Mouse (Mus musculus) kidney, adult 2 months (tissue): ENCODE data around the gene Arhgap28. TPM values are rescaled to one million over a fixed set of nuclear protein-coding genes. Genes with fewer than 3 reads are reported as not detected.
"Not testable (repeated sequence)": the region's sequence is repeated elsewhere in the genome, so short reads cannot be mapped to it uniquely, and the experiment has no call there.

Experiments used
- DNase-seq: peaks from one replicate; pipeline ENCODE4 v3.0.0; 2021
- H3K27ac ChIP-seq: fragments of 200-500 bp; 2 replicates; pipeline ENCODE4 v1.5.1; 2012; ENCODE audit warnings: low read depth, low read length, control low read depth, inconsistent platforms; ENCODE audit not compliant: insufficient read depth
- H3K27me3 ChIP-seq: fragments of 200-500 bp; replicated peaks from 2 replicates; pipeline ENCODE4 v1.6.1; 2012; ENCODE audit warnings: mild to moderate bottlenecking, moderate library complexity, low read length, inconsistent platforms; ENCODE audit not compliant: control insufficient read depth, insufficient read depth
- H3K36me3 ChIP-seq: fragments of 200-500 bp; 2 replicates; pipeline ENCODE4 v1.6.1; 2012; ENCODE audit warnings: mild to moderate bottlenecking, moderate library complexity, low read length, inconsistent platforms; ENCODE audit not compliant: control insufficient read depth, insufficient read depth
- H3K4me1 ChIP-seq: fragments of 200-500 bp; 2 replicates; pipeline ENCODE4 v1.6.1; 2011; ENCODE audit warnings: low read length; ENCODE audit not compliant: control insufficient read depth, insufficient read depth
- H3K4me3 ChIP-seq: fragments of 200-500 bp; 2 replicates; pipeline ENCODE4 v1.5.1; 2011; ENCODE audit warnings: mild to moderate bottlenecking, low read depth, low read length, control low read depth; ENCODE audit not compliant: insufficient read depth
- CTCF ChIP-seq: fragments of 200-500 bp; conservative IDR thresholded peaks from 2 replicates; pipeline ENCODE4 v1.5.1; 2011; ENCODE audit warnings: low read depth, mild to moderate bottlenecking, control low read depth, low read length, moderate library complexity, mixed read lengths; ENCODE audit not compliant: insufficient read depth, insufficient read length
- POLR2A ChIP-seq: fragments of 200-500 bp; IDR thresholded peaks from one replicate; pipeline ENCODE4 v1.6.1; 2011; ENCODE audit warnings: low read depth, low read length, control low read depth
- WGBS: fragments of 180-500 bp; shearing (Covaris S2); methylation state at CpG from one replicate; pipeline ENCODE4 v1.1.7; 2018; 5-methylcytosine and 5-hydroxymethylcytosine counted together
- polyA plus RNA-seq: library from polyadenylated mRNA; depleted of rRNA; stranded (reverse); fragments of >200 nt; gene quantifications from 2 replicates; pipeline ENCODE4 v1.2.3, GENCODE M21; 2012

The Arhgap28 gene
- polyA plus RNA-seq, 1 experiment, result 3.7 TPM

DNA sequence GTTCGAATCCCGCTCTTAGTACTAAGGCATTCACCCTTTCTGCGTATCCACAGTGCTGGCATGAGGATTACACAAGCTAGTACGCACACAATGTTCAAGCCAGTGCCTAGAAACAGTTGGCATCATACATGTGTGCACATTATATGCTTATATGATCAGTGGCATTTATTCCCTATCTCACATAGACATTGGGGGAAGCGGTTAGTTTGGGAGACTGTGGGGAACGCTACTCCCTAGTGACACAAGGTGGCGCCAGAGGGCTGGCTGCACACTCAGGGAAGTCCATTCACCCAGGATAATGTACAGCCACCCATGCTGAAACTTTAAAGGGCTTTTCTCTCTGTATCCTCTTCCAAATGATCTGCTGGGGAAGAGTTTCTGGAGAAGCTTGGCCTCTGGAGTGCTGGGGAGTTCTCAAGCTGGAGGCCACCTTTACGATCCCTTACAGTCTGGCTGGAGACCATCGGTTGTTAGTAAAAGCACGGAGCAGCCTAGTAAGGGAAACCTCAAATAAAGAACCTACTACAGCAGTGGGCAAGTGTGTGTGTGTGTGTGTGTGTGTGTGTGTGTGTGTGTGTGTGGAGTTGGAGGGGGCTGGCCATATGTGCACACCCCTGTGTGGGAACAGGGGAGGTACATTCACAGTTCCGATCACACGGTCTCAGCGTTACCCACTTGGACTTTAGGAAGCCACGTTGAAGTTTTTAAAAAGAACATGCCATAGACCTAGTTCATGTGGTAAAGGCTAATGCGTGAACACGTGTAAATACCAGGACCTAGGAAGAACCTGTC is 142.0 kb downstream of the Arhgap28 start:
- no peaks in the 10 kb centered on the region; the same call in 1 of the 2 replicates for H3K4me1 ChIP-seq
- 78% methylated on average over 16 of the region's 16 CpGs for WGBS

DNA sequence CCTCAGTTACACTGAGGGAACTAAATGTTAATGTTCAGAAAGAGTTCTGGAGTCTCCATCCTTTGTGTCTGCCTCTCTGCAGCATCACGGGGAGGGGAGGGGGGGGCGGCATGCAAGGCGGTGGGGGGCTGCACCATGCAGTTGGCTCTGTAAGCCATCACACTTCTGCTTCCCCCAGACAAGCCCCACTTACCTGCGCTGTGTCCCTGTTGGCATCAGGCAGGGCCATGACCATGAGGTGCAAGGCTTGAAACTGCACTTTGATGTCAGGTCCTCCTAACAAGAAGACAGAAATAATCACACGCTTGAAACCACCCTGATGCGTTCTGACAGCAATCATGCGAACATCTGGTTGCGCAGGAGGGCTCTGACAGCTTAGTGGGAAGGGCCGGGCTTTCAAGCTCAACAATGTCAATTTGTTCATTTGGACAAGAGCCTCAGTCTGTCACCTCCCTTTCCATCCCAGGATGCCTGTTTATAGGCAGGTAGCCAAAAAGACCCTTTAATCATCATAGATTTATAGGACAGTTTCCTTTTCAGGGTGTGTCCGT is 142.8 kb downstream of the Arhgap28 start:
- 93% methylated on average over 10 of the region's 10 CpGs for WGBS
- no peaks in the 10 kb centered on the region for H3K27me3 ChIP-seq

More for the DNA sequence above, 142.0 kb downstream of the Arhgap28 start:
- no peak overlapping the region for H3K27ac ChIP-seq
- peak; percentile 89 for TF ChIP-seq CTCF
- no peak for TF ChIP-seq POLR2A
- H3K4me3 ChIP-seq, result no peak overlapping the region
- DNase-seq, result peak; percentile 48
- no peaks in the 10 kb centered on the region for H3K27me3 ChIP-seq
- H3K36me3 ChIP-seq, result no peaks in the 10 kb centered on the region

DNA sequence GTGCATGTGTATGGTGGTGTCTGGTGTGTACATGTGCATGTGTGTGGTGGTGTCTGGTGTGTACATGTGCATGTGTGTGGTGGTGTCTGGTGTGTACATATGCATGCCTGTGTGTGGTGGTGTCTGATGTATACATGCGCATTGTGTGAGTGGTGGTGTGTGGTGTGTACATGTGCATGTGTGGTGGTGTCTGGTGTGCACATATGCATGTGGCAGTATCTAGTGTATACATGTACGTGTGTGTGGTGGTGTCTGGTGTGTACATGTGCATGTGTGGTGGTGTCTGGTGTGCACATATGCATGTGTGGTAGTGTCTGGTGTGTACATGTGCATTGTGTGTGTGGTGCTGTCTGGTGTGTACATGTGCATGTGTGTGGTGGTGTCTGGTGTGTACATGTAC is 162.4 kb downstream of the Arhgap28 start:
- 99% methylated on average over 2 of the region's 2 CpGs for whole genome bisulfite sequencing
- not testable (repeated sequence) for H3K27me3 ChIP-seq, H3K4me3 ChIP-seq, H3K27ac ChIP-seq, H3K36me3 ChIP-seq, H3K4me1 ChIP-seq, DNase-seq

More for the DNA sequence above, 142.8 kb downstream of the Arhgap28 start:
- Histone ChIP-seq H3K4me1 (no peaks in the 10 kb centered on the region), H3K4me3 (no peak overlapping the region), H3K36me3 (no peaks in the 10 kb centered on the region), H3K27ac (no peak overlapping the region)
- no peak for TF ChIP-seq POLR2A
- no peak for TF ChIP-seq CTCF
- no peak for DNase-seq

DNA sequence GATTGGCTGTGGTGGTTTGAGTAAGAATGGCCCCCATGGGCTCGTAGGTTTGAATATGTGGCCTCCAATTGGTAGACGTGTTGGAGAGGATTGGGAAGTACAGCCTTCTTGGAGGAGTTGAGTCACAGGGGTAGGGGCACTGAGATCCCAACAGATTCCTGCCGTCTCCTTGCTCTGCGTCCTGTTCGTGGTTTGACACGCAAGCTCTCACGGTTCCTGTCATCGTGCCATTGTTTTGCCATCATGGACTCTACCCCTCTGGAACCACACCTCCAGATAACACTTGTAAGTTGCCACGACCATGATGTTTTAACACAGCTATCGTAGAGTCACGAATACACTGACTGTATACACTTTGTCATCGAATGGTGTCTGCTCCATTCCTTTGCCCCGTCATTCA is 165.0 kb downstream of the Arhgap28 start:
- TF ChIP-seq CTCF, result no peak
- TF ChIP-seq POLR2A, result no peak
- no peak for DNase-seq
- no peaks in the 10 kb centered on the region for H3K4me1 ChIP-seq
- H3K36me3 ChIP-seq, result no peaks in the 10 kb centered on the region
- 88% methylated on average over 13 of the region's 13 CpGs for WGBS
- H3K27me3 ChIP-seq, result no peaks in the 10 kb centered on the region
- H3K4me3 ChIP-seq, result no peak overlapping the region
- no peak overlapping the region for H3K27ac ChIP-seq

DNA sequence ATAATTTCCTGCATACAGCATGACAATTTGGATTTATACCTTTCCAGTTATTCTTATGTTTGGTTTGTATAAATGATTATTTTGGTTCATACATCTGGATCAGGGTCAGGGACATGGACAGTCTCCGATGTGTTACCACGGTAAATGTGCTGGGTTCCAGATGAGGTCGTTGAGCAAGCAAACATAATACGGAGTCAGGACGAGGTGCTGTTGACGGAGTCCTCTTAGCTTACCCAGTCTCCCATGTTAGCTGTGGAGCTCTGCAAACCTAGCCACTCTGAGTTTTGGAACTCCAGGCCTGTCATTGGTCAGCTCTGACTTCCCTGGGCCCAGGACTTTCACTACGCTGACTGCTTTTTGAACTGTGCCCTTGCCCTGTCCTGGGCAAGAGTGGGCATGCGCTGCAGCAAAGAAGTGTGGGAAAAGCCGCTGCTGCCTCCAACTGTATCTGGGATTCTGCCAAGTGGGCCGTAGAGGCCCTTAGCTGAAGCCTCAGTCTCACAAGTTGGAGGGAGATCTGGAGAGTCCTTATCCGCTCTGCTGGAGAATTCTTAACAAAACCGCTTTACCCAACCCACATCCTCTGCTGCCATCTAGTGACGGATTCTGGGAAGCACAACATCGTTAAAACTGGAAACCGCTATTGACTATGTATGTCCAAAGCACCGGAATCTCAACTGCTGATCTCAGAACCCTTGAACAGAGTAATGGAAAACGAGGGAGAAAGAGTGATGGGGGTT is 166.4 kb downstream of the Arhgap28 start:
- Histone ChIP-seq H3K4me1 (no peaks in the 10 kb centered on the region), H3K27ac (no peak overlapping the region), H3K27me3 (no peaks in the 10 kb centered on the region), H3K4me3 (no peak overlapping the region), H3K36me3 (no peaks in the 10 kb centered on the region)
- no peak for TF ChIP-seq POLR2A
- TF ChIP-seq CTCF, result peak; percentile 75
- 47% methylated on average over 17 of the region's 17 CpGs for WGBS
- DNase-seq, result peak; percentile 79

DNA sequence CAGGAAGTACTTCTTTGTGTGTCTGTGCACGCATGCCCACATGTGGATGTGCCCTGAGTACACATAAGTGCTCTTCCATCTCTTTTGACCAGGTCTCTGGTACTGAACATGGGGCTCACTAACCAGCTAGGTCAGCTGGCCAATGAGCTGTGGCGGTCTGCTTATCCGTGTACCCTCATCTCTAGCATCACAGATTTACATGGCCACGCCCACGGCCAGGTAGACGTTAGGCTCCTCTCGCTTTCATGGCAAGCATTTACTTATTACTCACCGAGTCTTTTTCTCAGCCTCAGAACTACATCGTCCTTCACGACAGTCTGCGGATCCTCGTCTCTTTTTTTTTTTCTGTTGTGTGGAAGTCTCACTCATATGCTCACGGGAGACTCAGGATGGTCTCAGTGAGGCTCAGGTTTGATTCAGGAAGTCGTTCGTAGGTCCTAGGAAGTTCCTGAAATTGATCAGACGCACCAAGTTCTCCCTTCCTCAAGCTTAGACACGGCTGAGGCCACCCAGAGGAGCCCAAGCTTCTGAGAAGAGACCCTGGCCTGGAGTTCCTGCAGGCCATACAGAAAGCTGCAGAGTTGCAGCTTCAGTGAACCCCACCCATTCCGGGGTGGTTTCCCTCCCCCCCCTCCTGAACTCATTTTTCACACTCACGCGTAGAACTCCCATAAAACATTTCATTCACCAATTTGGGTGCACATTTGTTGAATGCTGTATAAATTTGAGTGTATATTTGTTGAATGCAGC is 167.6 kb downstream of the Arhgap28 start:
- Histone ChIP-seq H3K4me1 (no peaks in the 10 kb centered on the region), H3K36me3 (no peaks in the 10 kb centered on the region), H3K27ac (no peak overlapping the region), H3K4me3 (no peak overlapping the region), H3K27me3 (no peaks in the 10 kb centered on the region)
- WGBS, result 92% methylated on average over 20 of the region's 20 CpGs
- no peak for DNase-seq
- no peak for TF ChIP-seq CTCF
- TF ChIP-seq POLR2A, result no peak
